Mouse (Mus musculus) neutrophil, adult 83 days (primary cell): ENCODE measurements around the gene Zswim2. TPM values are rescaled to one million over a fixed set of nuclear protein-coding genes. Genes with fewer than 3 reads are reported as not detected.

Experiments used
- total RNA-seq, 2 experiments: library from RNA; stranded (reverse); gene quantifications; one replicate each; pipeline ENCODE4 v1.2.4; 2023

Zswim2 gene
- total RNA-seq, result not detected

DNA sequence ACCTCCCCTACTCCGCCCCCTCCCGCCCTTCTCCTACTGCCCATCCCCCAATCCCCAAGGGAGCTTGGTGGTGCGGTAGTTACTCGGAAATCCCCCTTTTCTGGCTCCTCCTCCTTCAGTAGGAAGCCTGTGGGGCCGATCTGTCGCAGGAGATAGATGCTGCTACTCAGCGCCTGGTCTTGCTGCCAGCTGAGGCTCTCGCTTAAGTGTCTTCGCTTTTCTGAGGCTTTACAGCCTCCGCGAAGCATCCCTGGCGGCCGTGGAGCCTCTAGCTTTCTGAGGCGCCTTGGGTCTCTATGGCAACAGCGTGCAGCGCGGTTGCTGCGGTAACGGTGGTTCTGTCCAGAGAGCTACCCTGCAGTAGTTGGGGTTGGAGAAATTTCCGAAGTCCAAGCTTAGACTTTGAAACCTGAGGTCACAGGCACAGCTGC is at the start of gene Zswim2:
Zswim2 (minus strand) TSS at position 298 of the 431 bp plus-strand sequence.

DNA sequence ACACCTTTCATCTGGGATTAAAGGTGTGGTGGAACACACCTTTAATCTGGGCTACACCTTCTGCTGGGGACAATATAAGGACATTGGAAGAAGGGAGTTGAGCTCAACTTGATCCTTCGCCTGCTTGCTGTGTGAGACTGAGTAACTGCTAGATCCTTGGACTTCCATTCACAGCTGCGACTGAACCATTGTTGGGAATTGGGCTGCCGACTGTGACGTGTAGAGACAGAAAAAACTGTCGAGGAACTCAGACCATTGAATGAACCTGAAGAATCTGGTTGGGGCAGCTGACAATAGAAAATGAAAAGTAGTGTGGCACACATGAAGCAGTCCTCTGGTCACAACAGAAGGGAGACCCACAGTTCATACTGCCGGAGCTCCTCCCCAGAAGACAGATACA is 49.2 kb upstream of the Zswim2 start, which contains the start of gene Gm13691:
Gm13691 (plus strand) TSS at position 301 of the 400 bp plus-strand sequence.

DNA sequence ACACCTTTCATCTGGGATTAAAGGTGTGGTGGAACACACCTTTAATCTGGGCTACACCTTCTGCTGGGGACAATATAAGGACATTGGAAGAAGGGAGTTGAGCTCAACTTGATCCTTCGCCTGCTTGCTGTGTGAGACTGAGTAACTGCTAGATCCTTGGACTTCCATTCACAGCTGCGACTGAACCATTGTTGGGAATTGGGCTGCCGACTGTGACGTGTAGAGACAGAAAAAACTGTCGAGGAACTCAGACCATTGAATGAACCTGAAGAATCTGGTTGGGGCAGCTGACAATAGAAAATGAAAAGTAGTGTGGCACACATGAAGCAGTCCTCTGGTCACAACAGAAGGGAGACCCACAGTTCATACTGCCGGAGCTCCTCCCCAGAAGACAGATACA is 43.4 kb upstream of the Zswim2 start, which contains the start of gene Gm13697:
Gm13697 (plus strand) TSS at position 301 of the 400 bp plus-strand sequence.

DNA sequence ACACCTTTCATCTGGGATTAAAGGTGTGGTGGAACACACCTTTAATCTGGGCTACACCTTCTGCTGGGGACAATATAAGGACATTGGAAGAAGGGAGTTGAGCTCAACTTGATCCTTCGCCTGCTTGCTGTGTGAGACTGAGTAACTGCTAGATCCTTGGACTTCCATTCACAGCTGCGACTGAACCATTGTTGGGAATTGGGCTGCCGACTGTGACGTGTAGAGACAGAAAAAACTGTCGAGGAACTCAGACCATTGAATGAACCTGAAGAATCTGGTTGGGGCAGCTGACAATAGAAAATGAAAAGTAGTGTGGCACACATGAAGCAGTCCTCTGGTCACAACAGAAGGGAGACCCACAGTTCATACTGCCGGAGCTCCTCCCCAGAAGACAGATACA is 37.6 kb upstream of the Zswim2 start, which contains the start of gene Gm13694:
Gm13694 (plus strand) TSS at position 301 of the 400 bp plus-strand sequence.

DNA sequence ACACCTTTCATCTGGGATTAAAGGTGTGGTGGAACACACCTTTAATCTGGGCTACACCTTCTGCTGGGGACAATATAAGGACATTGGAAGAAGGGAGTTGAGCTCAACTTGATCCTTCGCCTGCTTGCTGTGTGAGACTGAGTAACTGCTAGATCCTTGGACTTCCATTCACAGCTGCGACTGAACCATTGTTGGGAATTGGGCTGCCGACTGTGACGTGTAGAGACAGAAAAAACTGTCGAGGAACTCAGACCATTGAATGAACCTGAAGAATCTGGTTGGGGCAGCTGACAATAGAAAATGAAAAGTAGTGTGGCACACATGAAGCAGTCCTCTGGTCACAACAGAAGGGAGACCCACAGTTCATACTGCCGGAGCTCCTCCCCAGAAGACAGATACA is 31.8 kb upstream of the Zswim2 start, which contains the start of gene Gm13696:
Gm13696 (plus strand) TSS at position 301 of the 400 bp plus-strand sequence.

DNA sequence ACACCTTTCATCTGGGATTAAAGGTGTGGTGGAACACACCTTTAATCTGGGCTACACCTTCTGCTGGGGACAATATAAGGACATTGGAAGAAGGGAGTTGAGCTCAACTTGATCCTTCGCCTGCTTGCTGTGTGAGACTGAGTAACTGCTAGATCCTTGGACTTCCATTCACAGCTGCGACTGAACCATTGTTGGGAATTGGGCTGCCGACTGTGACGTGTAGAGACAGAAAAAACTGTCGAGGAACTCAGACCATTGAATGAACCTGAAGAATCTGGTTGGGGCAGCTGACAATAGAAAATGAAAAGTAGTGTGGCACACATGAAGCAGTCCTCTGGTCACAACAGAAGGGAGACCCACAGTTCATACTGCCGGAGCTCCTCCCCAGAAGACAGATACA is 26.0 kb upstream of the Zswim2 start, which contains the start of gene Gm13695:
Gm13695 (plus strand) TSS at position 301 of the 400 bp plus-strand sequence.

DNA sequence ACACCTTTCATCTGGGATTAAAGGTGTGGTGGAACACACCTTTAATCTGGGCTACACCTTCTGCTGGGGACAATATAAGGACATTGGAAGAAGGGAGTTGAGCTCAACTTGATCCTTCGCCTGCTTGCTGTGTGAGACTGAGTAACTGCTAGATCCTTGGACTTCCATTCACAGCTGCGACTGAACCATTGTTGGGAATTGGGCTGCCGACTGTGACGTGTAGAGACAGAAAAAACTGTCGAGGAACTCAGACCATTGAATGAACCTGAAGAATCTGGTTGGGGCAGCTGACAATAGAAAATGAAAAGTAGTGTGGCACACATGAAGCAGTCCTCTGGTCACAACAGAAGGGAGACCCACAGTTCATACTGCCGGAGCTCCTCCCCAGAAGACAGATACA is 20.2 kb upstream of the Zswim2 start, which contains the start of gene Gm13693:
Gm13693 (plus strand) TSS at position 301 of the 400 bp plus-strand sequence.

DNA sequence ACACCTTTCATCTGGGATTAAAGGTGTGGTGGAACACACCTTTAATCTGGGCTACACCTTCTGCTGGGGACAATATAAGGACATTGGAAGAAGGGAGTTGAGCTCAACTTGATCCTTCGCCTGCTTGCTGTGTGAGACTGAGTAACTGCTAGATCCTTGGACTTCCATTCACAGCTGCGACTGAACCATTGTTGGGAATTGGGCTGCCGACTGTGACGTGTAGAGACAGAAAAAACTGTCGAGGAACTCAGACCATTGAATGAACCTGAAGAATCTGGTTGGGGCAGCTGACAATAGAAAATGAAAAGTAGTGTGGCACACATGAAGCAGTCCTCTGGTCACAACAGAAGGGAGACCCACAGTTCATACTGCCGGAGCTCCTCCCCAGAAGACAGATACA is 14.4 kb upstream of the Zswim2 start, which contains the start of gene Gm13698:
Gm13698 (plus strand) TSS at position 301 of the 400 bp plus-strand sequence.

Other genes starting within 250 kb of the Zswim2 start
- 10 to 100 TPM; 30.8 to 46.4 TPM for gene Itgav, start 216.8 kb downstream of the Zswim2 start, total RNA-seq
- not detected for gene Fam171b, start 128.6 kb downstream of the Zswim2 start, total RNA-seq
- 1 to 10 TPM in 1 of 2 experiments, under 1 TPM in 1; 0.93 to 1.3 TPM for gene Gm13698, start 14.5 kb upstream of the Zswim2 start, total RNA-seq
- 1 to 10 TPM in 1 of 2 experiments, under 1 TPM in 1; 0.93 to 1.3 TPM for gene Gm13693, start 20.3 kb upstream of the Zswim2 start, total RNA-seq
- 1 to 10 TPM in 1 of 2 experiments, under 1 TPM in 1; 0.93 to 1.3 TPM for gene Gm13695, start 26.1 kb upstream of the Zswim2 start, total RNA-seq
- gene Gm13696, start 31.9 kb upstream of the Zswim2 start, total RNA-seq, result 1 to 10 TPM in 1 of 2 experiments, under 1 TPM in 1; 0.93 to 1.3 TPM
- gene Gm13694, start 37.7 kb upstream of the Zswim2 start, total RNA-seq, result 1 to 10 TPM in 1 of 2 experiments, under 1 TPM in 1; 0.93 to 1.3 TPM
- gene Gm13697, start 43.5 kb upstream of the Zswim2 start, total RNA-seq, result 1 to 10 TPM in 1 of 2 experiments, under 1 TPM in 1; 0.93 to 1.3 TPM
- 1 to 10 TPM in 1 of 2 experiments, under 1 TPM in 1; 0.93 to 1.3 TPM for gene Gm13691, start 49.3 kb upstream of the Zswim2 start, total RNA-seq